Comparison of ENCODE assay signal across 24 mouse cellular contexts in the genomic region with DNA sequence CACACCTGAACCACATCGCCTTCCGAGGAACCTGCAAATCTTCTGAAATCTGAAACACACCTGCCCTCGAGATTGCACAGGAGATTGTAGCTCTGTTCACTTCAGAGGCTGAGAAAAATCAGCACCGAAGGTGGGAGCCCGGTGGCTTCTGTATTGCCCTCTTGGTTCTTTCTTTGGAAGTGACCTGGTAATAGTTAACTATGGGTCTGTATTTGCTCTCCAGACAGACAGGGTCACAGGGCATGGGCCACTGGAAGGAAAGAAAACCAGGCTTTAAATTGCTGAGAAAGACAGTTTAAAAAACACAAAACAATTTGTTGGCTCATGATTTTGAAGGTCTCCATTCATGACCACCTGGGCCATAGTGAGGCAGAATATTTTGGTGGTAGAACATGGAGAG. TPM values are rescaled to one million over a fixed set of nuclear protein-coding genes. Genes with fewer than 3 reads are reported as not detected.
"Had no signal": no experiment of that assay in that cellular context is flagged by ENCODE, and none has a peak within 500 bp of the region (broad histone marks: within the 10 kb centered on the region; RNA-seq: fewer than 3 reads in every experiment).

No protein-coding gene starts in this region.

- DNase-seq: kidney, adult 11 months; left cerebral cortex, postnatal 4 days; lung, adult 2 months; lung, postnatal 4 days; retina, postnatal 1 day; right cerebral cortex, postnatal 4 days; spleen, adult 18-20 months; thymus, adult 18-20 months; thymus, postnatal 14 days had no signal

- H3K4me1 ChIP-seq: limb, embryonic 13.5 days; midbrain, embryonic 15.5 days; neural tube, embryonic 12.5 days had no signal

- H3K9ac ChIP-seq: limb, embryonic 13.5 days; midbrain, embryonic 15.5 days; neural tube, embryonic 12.5 days had no signal

- ATAC-seq: hindbrain, postnatal 0 days; lung, postnatal 0 days; midbrain, embryonic 15.5 days had no signal

- H3K36me3 ChIP-seq: limb, embryonic 13.5 days; midbrain, embryonic 15.5 days; neural tube, embryonic 12.5 days had no signal

- H3K4me2 ChIP-seq: limb, embryonic 13.5 days; midbrain, embryonic 11.5 days; midbrain, embryonic 15.5 days; neural tube, embryonic 12.5 days had no signal

- H3K9me3 ChIP-seq: limb, embryonic 13.5 days; midbrain, embryonic 15.5 days; neural tube, embryonic 12.5 days had no signal

- H3K27ac ChIP-seq: hindbrain, postnatal 0 days; limb, embryonic 13.5 days; midbrain, embryonic 15.5 days; neural tube, embryonic 12.5 days had no signal

- H3K27me3 ChIP-seq: limb, embryonic 13.5 days; midbrain, embryonic 15.5 days; neural tube, embryonic 12.5 days had no signal

- H3K4me3 ChIP-seq: limb, embryonic 13.5 days; midbrain, embryonic 15.5 days; neural tube, embryonic 12.5 days had no signal

RNA-seq across cellular contexts. Expression of gene Gpr12, which starts 14.9 kb away (rescaled TPM):
- total RNA-seq: megakaryocyte, adult 5-6 weeks; monocyte, adult 5-6 weeks; neutrophil, adult 5-6 weeks had no signal
- polyA plus RNA-seq: lung, adult 2 months; lung, postnatal 0 days; stomach, embryonic 14.5 days had no signal

RNA-seq across cellular contexts. Expression of gene Gm3415, which starts 44.0 kb away (rescaled TPM):
- total RNA-seq: hindbrain, postnatal 0 days; layer of hippocampus, adult 18-20 months; layer of hippocampus, postnatal 14 days; left cerebral cortex, adult 18-20 months; left cerebral cortex, postnatal 10 days; left cerebral cortex, postnatal 4 days; megakaryocyte, adult 5-6 weeks; monocyte, adult 5-6 weeks; neutrophil, adult 5-6 weeks had no signal
- polyA plus RNA-seq: hindbrain, postnatal 0 days; intestine, embryonic 14.5 days; limb, embryonic 13.5 days; lung, adult 2 months; lung, postnatal 0 days; midbrain, embryonic 11.5 days; midbrain, embryonic 15.5 days; neural tube, embryonic 12.5 days; stomach, embryonic 14.5 days had no signal
